Mouse (Mus musculus): ENCODE measurements around the gene Uba2. TPM values are rescaled to one million over a fixed set of nuclear protein-coding genes. Genes with fewer than 3 reads are reported as not detected.

Gene Uba2
- polyA plus RNA-seq, 1 experiment from 2014 or later, result 94.6 TPM

DNA sequence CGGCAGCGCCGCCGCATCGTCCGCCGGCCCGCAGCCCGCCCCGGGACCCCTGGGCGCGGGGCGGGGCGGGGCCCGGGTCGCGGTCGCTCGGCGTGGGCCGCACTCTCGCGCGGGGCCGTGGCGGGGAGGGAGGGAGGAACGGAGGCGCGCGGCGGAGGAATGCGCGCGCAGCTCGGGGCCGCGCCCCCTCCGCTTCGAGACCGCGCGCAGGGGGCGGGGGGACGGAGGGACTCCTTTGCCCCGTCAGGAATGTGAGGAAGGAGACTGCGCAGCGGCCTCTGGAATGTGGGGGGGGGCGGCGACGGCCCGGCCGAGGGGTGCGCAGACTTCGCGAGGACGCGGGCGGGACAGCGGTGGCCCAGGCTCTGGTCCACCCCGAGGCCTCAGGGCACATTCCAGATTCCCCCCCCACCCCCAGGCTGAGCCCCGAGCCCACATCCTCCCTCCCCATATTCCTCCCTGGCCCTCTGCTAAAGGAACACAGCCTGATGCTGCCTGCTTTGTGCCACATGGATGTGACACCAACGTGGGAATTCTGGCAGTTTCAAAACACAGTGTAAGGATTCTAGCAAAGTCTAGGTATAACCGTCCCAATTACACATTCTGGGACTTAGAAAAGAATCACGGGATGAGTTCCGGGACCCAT is 36.2 kb downstream of the Uba2 start, which contains the start of gene Wtip:
Gene Wtip (minus strand): TSS at position 152 of the 646 bp plus-strand sequence.
- Histone ChIP-seq H3K27ac (replicated peaks in 1 of 2; ENCODE audit: control insufficient read depth in 1 of 2, insufficient read depth in 1 of 2, low read depth in 2 of 2, low read length in 2 of 2) (peak within 1 kb of the TSS; percentile 72 to 90), H3K9me3 (ENCODE audit: control insufficient read depth, low read length) (no peaks in the 10 kb centered on the region), H3K4me3 (ENCODE audit: control insufficient read depth in 1 of 2, insufficient read depth in 1 of 2, low read depth in 1 of 2, low read length in 2 of 2) (peak within 1 kb of the TSS; percentile 73 to 95), H3K27me3 (ENCODE audit: control insufficient read depth, insufficient read depth, low read length) (no peaks in the 10 kb centered on the region), H3K4me2 (ENCODE audit: low read length) (peak within 1 kb of the TSS; percentile 76), H3K36me3 (ENCODE audit: control insufficient read depth, insufficient read depth, low read length) (no peaks in the 10 kb centered on the region), H3K4me1 (ENCODE audit: control insufficient read depth in 2 of 2, insufficient read depth in 2 of 2, low read length in 2 of 2) (peaks cover 8 to 24% of the 10 kb centered on the region in 2 experiments), H3K9ac (ENCODE audit: low read length) (peak within 1 kb of the TSS; percentile 92)
- peak; percentile 81 for ATAC-seq (ENCODE audit: insufficient number of reproducible peaks, insufficient read depth, low FRiP score, low read depth)
- 1% methylated on average over 34 of the region's 65 CpGs for WGBS

DNA sequence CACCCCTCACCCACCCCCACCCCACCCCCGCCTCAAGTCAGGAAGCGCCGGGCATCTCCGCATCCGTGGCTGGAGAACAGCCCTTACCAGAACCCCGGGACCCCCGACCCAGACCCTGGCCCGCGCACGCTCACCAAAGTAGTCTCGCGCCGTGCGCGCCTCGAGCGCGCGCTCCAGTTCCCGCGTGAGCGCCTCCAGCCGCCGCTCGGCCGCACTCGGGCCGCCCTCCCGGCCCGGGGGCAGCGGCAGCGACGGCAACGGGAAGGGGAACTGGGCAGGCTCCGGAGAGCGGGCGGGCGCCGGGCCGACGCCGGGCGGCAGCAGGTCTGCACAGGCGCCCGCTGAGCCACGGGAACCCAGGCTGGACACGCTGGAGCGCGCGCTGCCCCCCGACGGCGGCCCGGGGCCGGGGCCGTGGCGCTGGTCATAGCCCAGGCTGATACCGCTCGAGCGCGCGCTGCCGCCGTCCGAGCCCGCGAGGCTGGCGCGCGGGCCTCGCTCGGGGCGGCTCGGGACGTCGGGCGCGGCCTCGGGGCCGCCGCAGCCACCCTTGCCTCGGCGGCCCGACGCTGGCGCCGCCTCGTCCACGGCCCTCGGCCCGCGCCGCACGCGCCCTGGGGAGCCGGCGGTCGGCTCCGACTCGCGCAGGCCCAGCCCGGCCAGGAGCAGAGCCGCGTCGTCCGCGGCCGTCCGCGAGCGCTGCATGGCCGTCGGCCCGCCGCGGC is 36.9 kb downstream of the Uba2 start:
- Histone ChIP-seq H3K27me3 (ENCODE audit: control insufficient read depth, insufficient read depth, low read length) (no peaks in the 10 kb centered on the region), H3K4me3 (ENCODE audit: control insufficient read depth in 1 of 2, insufficient read depth in 1 of 2, low read depth in 1 of 2, low read length in 2 of 2) (peak overlapping the region; percentile 73 to 95), H3K4me2 (ENCODE audit: low read length) (peak overlapping the region; percentile 76), H3K9ac (ENCODE audit: low read length) (peak overlapping the region; percentile 92), H3K36me3 (ENCODE audit: control insufficient read depth, insufficient read depth, low read length) (no peaks in the 10 kb centered on the region), H3K27ac (replicated peaks in 1 of 2; ENCODE audit: control insufficient read depth in 1 of 2, insufficient read depth in 1 of 2, low read depth in 2 of 2, low read length in 2 of 2) (peak overlapping the region; percentile 70 to 90; a peak in 3 of 4 replicates), H3K4me1 (ENCODE audit: control insufficient read depth in 2 of 2, insufficient read depth in 2 of 2, low read length in 2 of 2) (peaks cover 8 to 24% of the 10 kb centered on the region in 2 experiments), H3K9me3 (ENCODE audit: control insufficient read depth, low read length) (no peaks in the 10 kb centered on the region)
- ATAC-seq (ENCODE audit: insufficient number of reproducible peaks, insufficient read depth, low FRiP score, low read depth), result peak; percentile 67
- WGBS, result 1% methylated on average over 102 of the region's 116 CpGs

DNA sequence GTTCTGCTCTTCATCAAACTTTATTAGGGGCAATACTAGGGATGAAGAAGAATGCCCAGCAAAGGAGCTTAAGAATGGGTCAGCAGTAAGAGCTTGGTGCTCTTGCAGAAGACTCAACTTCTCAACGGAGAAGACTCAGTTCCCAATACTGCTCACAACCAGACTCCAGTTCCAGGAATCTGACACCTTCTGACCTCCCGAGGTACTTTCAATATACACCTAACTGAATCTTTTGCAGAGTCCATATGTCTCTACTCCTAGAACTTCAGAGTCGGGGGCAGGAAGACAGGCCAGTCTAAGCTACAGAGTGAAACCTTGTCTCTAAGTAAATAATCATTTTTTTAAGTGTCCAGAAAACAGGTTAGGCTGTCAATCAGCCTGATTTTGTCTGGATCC is 37.4 kb downstream of the Uba2 start:
- H3K4me1 ChIP-seq (ENCODE audit: control insufficient read depth in 2 of 2, insufficient read depth in 2 of 2, low read length in 2 of 2), result peaks cover 8 to 24% of the 10 kb centered on the region in 2 experiments
- H3K36me3 ChIP-seq (ENCODE audit: control insufficient read depth, insufficient read depth, low read length), result peaks cover 2% of the 10 kb centered on the region; the same call in 1 of the 2 replicates
- H3K27ac ChIP-seq (replicated peaks in 1 of 2; ENCODE audit: control insufficient read depth in 1 of 2, insufficient read depth in 1 of 2, low read depth in 2 of 2, low read length in 2 of 2), result peak overlapping the region in 1 of 2 experiments; percentile 90; a peak in 1 of 4 replicates
- H3K9me3 ChIP-seq (ENCODE audit: control insufficient read depth, low read length), result no peaks in the 10 kb centered on the region
- peak overlapping the region; percentile 76 for H3K4me2 ChIP-seq (ENCODE audit: low read length)
- ATAC-seq (ENCODE audit: insufficient number of reproducible peaks, insufficient read depth, low FRiP score, low read depth), result no peak
- WGBS, result 8% methylated on average over 3 of the region's 3 CpGs
- H3K4me3 ChIP-seq (ENCODE audit: control insufficient read depth in 1 of 2, insufficient read depth in 1 of 2, low read depth in 1 of 2, low read length in 2 of 2), result peak overlapping the region; percentile 73 to 95
- peak overlapping the region; percentile 92 for H3K9ac ChIP-seq (ENCODE audit: low read length)
- H3K27me3 ChIP-seq (ENCODE audit: control insufficient read depth, insufficient read depth, low read length), result no peaks in the 10 kb centered on the region

DNA sequence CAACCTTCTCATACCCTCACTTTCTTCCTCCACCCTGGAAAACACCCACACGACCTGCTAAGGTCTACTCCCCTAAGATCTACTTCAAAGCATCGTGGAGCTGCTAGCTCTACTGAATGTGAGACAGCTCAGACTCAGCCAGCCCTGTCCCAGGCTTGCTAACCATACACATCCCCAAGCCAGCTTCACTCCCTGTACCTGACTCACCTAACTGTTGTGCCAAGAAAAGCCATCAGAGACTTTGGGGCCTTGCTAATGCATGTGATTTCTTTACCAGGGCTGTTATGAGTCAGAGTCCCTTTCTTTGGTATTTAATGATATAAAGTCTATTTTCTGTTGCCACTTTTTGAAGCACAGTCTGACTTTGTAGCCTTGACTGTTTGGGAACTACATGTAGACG is 38.3 kb downstream of the Uba2 start:
- H3K4me2 ChIP-seq (ENCODE audit: low read length), result peak overlapping the region; percentile 76
- ATAC-seq (ENCODE audit: insufficient number of reproducible peaks, insufficient read depth, low FRiP score, low read depth), result no peak
- peaks cover 8 to 24% of the 10 kb centered on the region in 2 experiments for H3K4me1 ChIP-seq (ENCODE audit: control insufficient read depth in 2 of 2, insufficient read depth in 2 of 2, low read length in 2 of 2)
- peak overlapping the region; percentile 92; the same call in 1 of the 2 replicates for H3K9ac ChIP-seq (ENCODE audit: low read length)
- no peaks in the 10 kb centered on the region for H3K9me3 ChIP-seq (ENCODE audit: control insufficient read depth, low read length)
- H3K27ac ChIP-seq (replicated peaks in 1 of 2; ENCODE audit: control insufficient read depth in 1 of 2, insufficient read depth in 1 of 2, low read depth in 2 of 2, low read length in 2 of 2), result no peak overlapping the region
- no peak overlapping the region for H3K4me3 ChIP-seq (ENCODE audit: control insufficient read depth in 1 of 2, insufficient read depth in 1 of 2, low read depth in 1 of 2, low read length in 2 of 2)
- no peaks in the 10 kb centered on the region for H3K27me3 ChIP-seq (ENCODE audit: control insufficient read depth, insufficient read depth, low read length)
- 50% methylated on average over 3 of the region's 3 CpGs for WGBS
- H3K36me3 ChIP-seq (ENCODE audit: control insufficient read depth, insufficient read depth, low read length), result peaks cover 6% of the 10 kb centered on the region; the same call in 1 of the 2 replicates

DNA sequence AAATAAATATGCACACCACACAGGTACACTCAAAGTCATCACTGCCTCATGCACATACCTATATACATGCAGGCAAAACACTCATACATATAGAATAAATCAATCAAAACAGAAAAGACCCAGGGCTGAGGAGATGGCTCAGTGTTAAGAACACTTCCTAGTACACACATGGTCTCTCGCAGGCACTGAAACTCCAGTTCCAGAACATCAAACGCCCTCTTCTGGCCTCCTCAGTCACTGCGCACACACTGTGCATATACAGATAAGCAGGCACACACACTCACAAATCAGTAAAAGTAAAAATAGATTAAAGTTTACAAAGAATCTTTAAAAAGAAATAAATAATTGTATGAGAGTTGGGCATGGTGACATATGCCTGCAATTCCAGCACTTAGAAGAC is 43.1 kb downstream of the Uba2 start:
- H3K4me1 ChIP-seq (ENCODE audit: control insufficient read depth in 2 of 2, insufficient read depth in 2 of 2, low read length in 2 of 2), result peaks cover 3 to 12% of the 10 kb centered on the region in 2 experiments; a peak in 3 of 4 replicates
- no peaks in the 10 kb centered on the region for H3K9me3 ChIP-seq (ENCODE audit: control insufficient read depth, low read length)
- ATAC-seq (ENCODE audit: insufficient number of reproducible peaks, insufficient read depth, low FRiP score, low read depth), result no peak
- H3K27ac ChIP-seq (replicated peaks in 1 of 2; ENCODE audit: control insufficient read depth in 1 of 2, insufficient read depth in 1 of 2, low read depth in 2 of 2, low read length in 2 of 2), result no peak overlapping the region
- no peak overlapping the region for H3K4me2 ChIP-seq (ENCODE audit: low read length)
- H3K4me3 ChIP-seq (ENCODE audit: control insufficient read depth in 1 of 2, insufficient read depth in 1 of 2, low read depth in 1 of 2, low read length in 2 of 2), result no peak overlapping the region
- H3K36me3 ChIP-seq (ENCODE audit: control insufficient read depth, insufficient read depth, low read length), result peaks cover 17% of the 10 kb centered on the region; the same call in 1 of the 2 replicates
- WGBS, result 83% methylated on average over 3 of the region's 3 CpGs
- H3K27me3 ChIP-seq (ENCODE audit: control insufficient read depth, insufficient read depth, low read length), result no peaks in the 10 kb centered on the region
- no peak overlapping the region for H3K9ac ChIP-seq (ENCODE audit: low read length)

DNA sequence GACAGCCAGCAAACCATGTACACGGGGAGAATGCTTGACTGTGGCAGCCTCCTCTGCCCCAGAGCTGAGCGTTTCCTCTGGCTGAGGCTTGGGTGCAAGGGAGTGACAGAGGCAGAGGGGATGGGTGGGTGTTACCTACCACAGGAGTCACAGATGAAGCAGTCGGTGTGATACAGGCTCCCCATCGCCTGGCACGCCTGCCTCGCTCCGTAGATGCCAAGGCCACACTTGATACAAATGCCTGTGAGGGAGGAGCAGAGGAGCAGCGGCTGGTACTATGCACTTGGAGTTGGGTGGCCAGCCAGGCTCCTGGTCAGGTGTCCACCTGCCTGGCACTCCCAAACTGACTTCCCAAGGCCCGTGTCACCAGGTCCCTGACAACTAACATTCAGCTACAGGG is 44.1 kb downstream of the Uba2 start:
- Histone ChIP-seq H3K27me3 (ENCODE audit: control insufficient read depth, insufficient read depth, low read length) (no peaks in the 10 kb centered on the region), H3K4me3 (ENCODE audit: control insufficient read depth in 1 of 2, insufficient read depth in 1 of 2, low read depth in 1 of 2, low read length in 2 of 2) (no peak overlapping the region), H3K9me3 (ENCODE audit: control insufficient read depth, low read length) (no peaks in the 10 kb centered on the region), H3K27ac (replicated peaks in 1 of 2; ENCODE audit: control insufficient read depth in 1 of 2, insufficient read depth in 1 of 2, low read depth in 2 of 2, low read length in 2 of 2) (0 out of 4 replicates have a peak overlapping the region, but pooled peaks of 1 of the 2 experiments have one; percentile 4), H3K4me1 (ENCODE audit: control insufficient read depth in 2 of 2, insufficient read depth in 2 of 2, low read length in 2 of 2) (0 out of 4 replicates have a peak, but pooled peaks cover 0 to 3% of the 10 kb centered on the region in 2 experiments), H3K9ac (ENCODE audit: low read length) (no peak overlapping the region), H3K4me2 (ENCODE audit: low read length) (no peak overlapping the region), H3K36me3 (ENCODE audit: control insufficient read depth, insufficient read depth, low read length) (peaks cover 17% of the 10 kb centered on the region; the same call in 1 of the 2 replicates)
- ATAC-seq (ENCODE audit: insufficient number of reproducible peaks, insufficient read depth, low FRiP score, low read depth), result no peak
- WGBS, result 88% methylated on average over 9 of the region's 9 CpGs

DNA sequence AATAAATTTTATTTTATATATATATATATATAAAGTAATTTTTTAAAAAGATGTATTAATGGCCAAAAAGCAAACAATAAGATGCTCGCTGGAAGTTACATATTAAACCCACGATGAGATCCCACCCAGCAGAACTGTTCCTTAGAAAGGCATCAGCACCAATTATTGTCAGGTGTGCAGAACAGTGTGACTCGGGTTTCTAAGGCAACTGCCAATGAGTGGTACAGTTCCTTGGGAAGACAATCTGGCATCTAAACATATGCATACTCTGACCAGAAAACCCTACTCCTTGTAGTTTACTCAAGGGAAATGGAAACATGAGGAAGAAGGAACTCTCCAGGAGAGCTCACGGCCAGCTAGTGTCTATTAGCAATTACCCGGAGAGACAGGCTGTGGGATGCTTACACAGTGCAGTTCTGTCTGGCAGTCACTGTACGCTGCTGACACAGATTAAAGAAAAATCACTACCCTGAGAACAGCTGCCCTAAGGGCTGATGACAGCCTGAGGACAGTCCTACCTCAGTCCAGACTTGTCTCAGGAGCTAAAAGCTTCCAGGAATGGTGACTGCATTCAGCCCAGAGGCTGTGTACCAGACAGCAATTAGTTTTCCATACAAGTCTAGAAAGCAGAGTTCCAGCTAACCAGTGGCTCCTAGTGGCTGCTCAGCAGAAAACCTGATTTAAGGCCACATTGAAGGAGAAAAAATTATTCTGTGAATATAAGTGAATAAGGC is 46.2 kb downstream of the Uba2 start:
- WGBS, result 85% methylated on average over 6 of the region's 6 CpGs
- no peak overlapping the region for H3K4me2 ChIP-seq (ENCODE audit: low read length)
- no peak overlapping the region for H3K27ac ChIP-seq (replicated peaks in 1 of 2; ENCODE audit: control insufficient read depth in 1 of 2, insufficient read depth in 1 of 2, low read depth in 2 of 2, low read length in 2 of 2)
- H3K4me1 ChIP-seq (ENCODE audit: control insufficient read depth in 2 of 2, insufficient read depth in 2 of 2, low read length in 2 of 2), result 0 out of 4 replicates have a peak, but pooled peaks cover 0 to 2% of the 10 kb centered on the region in 2 experiments
- H3K4me3 ChIP-seq (ENCODE audit: control insufficient read depth in 1 of 2, insufficient read depth in 1 of 2, low read depth in 1 of 2, low read length in 2 of 2), result no peak overlapping the region
- no peaks in the 10 kb centered on the region for H3K9me3 ChIP-seq (ENCODE audit: control insufficient read depth, low read length)
- H3K27me3 ChIP-seq (ENCODE audit: control insufficient read depth, insufficient read depth, low read length), result no peaks in the 10 kb centered on the region
- H3K36me3 ChIP-seq (ENCODE audit: control insufficient read depth, insufficient read depth, low read length), result peaks cover 26% of the 10 kb centered on the region
- no peak overlapping the region for H3K9ac ChIP-seq (ENCODE audit: low read length)
- no peak for ATAC-seq (ENCODE audit: insufficient number of reproducible peaks, insufficient read depth, low FRiP score, low read depth)

Measured in heart, embryonic 14.5 days (tissue).